Mouse (Mus musculus) thymus, postnatal 4 days (tissue): ENCODE data around the gene Safb2.

Source experiments
- DNase-seq: peaks from one replicate; pipeline ENCODE4 v3.0.0; 2021

Safb2 gene

GRCm38 (mm10) chr17:56608699-56609098 is 24.3 kb upstream of the Safb2 start:
- no peak for DNase-seq

GRCm38 (mm10) chr17:56607521-56608062 is 23.2 kb upstream of the Safb2 start:
- no peak for DNase-seq

- no peak for DNase-seq
These were observed 21.0 kb upstream of the Safb2 start for GRCm38 (mm10) chr17:56605431-56605830.

GRCm38 (mm10) chr17:56604422-56604821 is 20.0 kb upstream of the Safb2 start:
- DNase-seq: no peak

- DNase-seq: no peak
These were observed 19.6 kb upstream of the Safb2 start for GRCm38 (mm10) chr17:56604070-56604380.

GRCm38 (mm10) chr17:56603186-56604069 is 19.0 kb upstream of the Safb2 start:
- DNase-seq: no peak

GRCm38 (mm10) chr17:56593527-56594271 is 9.3 kb upstream of the Safb2 start:
- DNase-seq: no peak

- no peak for DNase-seq
These were observed 8.2 kb upstream of the Safb2 start for GRCm38 (mm10) chr17:56592553-56592952.

- no peak for DNase-seq
These were observed 4.5 kb upstream of the Safb2 start for GRCm38 (mm10) chr17:56588921-56589320.

GRCm38 (mm10) chr17:56587773-56588172 is 3.4 kb upstream of the Safb2 start:
- DNase-seq: no peak

- DNase-seq: no peak
These were observed 911 bp upstream of the Safb2 start for GRCm38 (mm10) chr17:56585171-56585821.

GRCm38 (mm10) chr17:56583611-56584256 is 651 bp downstream of the Safb2 start:
- DNase-seq: no peak

GRCm38 (mm10) chr17:56583071-56583470 is 1.3 kb downstream of the Safb2 start:
- DNase-seq: no peak

GRCm38 (mm10) chr17:56572939-56573338 is 11.4 kb downstream of the Safb2 start:
- no peak for DNase-seq

GRCm38 (mm10) chr17:56572154-56572553 is 12.2 kb downstream of the Safb2 start:
- DNase-seq: no peak

- no peak for DNase-seq
These were observed 14.1 kb downstream of the Safb2 start for GRCm38 (mm10) chr17:56570287-56570686.

GRCm38 (mm10) chr17:56567370-56567769 is 17.0 kb downstream of the Safb2 start:
- DNase-seq: no peak

GRCm38 (mm10) chr17:56566918-56567317 is 17.5 kb downstream of the Safb2 start:
- DNase-seq: no peak

- no peak for DNase-seq
These were observed 18.1 kb downstream of the Safb2 start for GRCm38 (mm10) chr17:56566293-56566692.

GRCm38 (mm10) chr17:56561866-56562265 is 22.5 kb downstream of the Safb2 start:
- DNase-seq: no peak

- no peak for DNase-seq
These were observed 24.3 kb downstream of the Safb2 start for GRCm38 (mm10) chr17:56560131-56560530.

GRCm38 (mm10) chr17:56559386-56559785 is 25.0 kb downstream of the Safb2 start:
- no peak for DNase-seq

- peak; percentile 86 for DNase-seq
These were observed 25.9 kb downstream of the Safb2 start for GRCm38 (mm10) chr17:56558448-56558847.
